Mouse (Mus musculus) gastrocnemius, postnatal 4 days (tissue): ENCODE results near the gene Cldn19. TPM values are rescaled to one million over a fixed set of nuclear protein-coding genes. Genes with fewer than 3 reads are reported as not detected.

ENCODE experiments used
- DNase-seq, 2 experiments: peaks; one replicate each; pipeline ENCODE4 v3.0.0; 2021 to 2022; ENCODE audit warnings: low spot score in 2 of 2, mixed read lengths in 2 of 2
- long read RNA-seq, 2 experiments: library from polyadenylated mRNA; stranded (forward); transcript quantifications; one replicate each; pipeline ENCODE4 v2.0.0; 2021
- total RNA-seq, 2 experiments: library from RNA; stranded (reverse); gene quantifications; 2 replicates each; pipeline ENCODE4 v1.2.3; 2021

Gene Cldn19
- 10 to 100 TPM; 15.4 to 19.0 TPM for total RNA-seq
- long read RNA-seq, experiment 1, full-length matches to known transcripts: 7 of 14 reads
- long read RNA-seq, experiment 1, partial matches to known transcripts: 0 of 14 reads
- long read RNA-seq, experiment 1, other reads (novel, unspliced or antisense): 7 of 14 reads
- long read RNA-seq, experiment 2, full-length matches to known transcripts: 3 of 3 reads
- long read RNA-seq, experiment 2, partial matches to known transcripts: 0 of 3 reads
- long read RNA-seq, experiment 2, other reads (novel, unspliced or antisense): 0 of 3 reads

DNA sequence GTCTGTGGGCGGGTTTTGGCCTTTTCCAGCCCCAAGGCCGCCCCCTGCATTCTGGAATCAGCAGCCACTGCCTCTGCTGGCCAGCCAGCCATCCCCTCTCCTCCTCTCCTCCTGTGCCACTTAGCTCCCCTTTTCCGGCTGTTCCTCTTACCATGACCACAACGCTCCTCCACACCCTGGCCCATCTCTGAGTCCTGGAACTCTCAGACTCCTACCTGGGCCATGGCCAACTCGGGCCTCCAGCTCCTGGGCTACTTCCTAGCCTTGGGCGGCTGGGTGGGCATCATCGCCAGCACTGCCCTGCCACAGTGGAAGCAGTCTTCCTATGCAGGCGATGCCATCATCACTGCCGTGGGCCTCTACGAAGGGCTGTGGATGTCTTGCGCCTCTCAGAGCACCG is at the start of gene Cldn19:
Cldn19 (plus strand) TSS at position 64 of the 400 bp plus-strand sequence.
- no peak for DNase-seq

GRCm38 (mm10) chr4:119216667-119217066 is 38.5 kb upstream of the Cldn19 start:
- no peak for DNase-seq

GRCm38 (mm10) chr4:119218169-119218568 is 37.0 kb upstream of the Cldn19 start, which contains the start of gene Tmem269:
TSS of gene Tmem269 (minus strand) at chr4:119218217.
- DNase-seq: no peak

GRCm38 (mm10) chr4:119223696-119224095 is 31.5 kb upstream of the Cldn19 start:
- DNase-seq: no peak

DNA sequence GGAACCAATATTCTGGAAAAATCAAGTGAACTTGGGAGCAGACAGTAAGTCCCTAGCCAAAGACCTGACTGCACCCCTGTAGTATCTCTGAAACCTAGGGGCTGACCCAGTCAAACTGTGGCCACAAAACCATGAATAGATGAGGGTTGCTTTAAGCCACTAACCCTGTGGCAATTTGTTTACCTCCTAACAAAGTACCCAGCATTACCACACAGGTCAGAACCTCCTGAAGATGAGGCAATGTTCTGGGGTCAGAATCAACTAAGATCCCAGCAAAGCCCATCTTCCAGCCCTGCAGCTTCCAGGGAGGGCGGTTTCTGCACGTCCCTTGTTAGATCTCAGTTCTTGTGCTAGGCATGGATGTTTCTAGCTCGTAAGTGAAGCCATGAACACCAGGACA is 30.7 kb upstream of the Cldn19 start:
- no peak for DNase-seq

- no peak for DNase-seq
Measured at GRCm38 (mm10) chr4:119225719-119226118, 29.5 kb upstream of the Cldn19 start.

GRCm38 (mm10) chr4:119226751-119227150 is 28.5 kb upstream of the Cldn19 start:
- DNase-seq: no peak

GRCm38 (mm10) chr4:119232410-119233255 is 22.6 kb upstream of the Cldn19 start, which contains the start of the genes AU022252 and P3h1:
TSS of gene AU022252 (minus strand) at chr4:119232712.
TSS of gene P3h1 (plus strand) at chr4:119232915.
- DNase-seq: peak; percentile 97 to 99

DNA sequence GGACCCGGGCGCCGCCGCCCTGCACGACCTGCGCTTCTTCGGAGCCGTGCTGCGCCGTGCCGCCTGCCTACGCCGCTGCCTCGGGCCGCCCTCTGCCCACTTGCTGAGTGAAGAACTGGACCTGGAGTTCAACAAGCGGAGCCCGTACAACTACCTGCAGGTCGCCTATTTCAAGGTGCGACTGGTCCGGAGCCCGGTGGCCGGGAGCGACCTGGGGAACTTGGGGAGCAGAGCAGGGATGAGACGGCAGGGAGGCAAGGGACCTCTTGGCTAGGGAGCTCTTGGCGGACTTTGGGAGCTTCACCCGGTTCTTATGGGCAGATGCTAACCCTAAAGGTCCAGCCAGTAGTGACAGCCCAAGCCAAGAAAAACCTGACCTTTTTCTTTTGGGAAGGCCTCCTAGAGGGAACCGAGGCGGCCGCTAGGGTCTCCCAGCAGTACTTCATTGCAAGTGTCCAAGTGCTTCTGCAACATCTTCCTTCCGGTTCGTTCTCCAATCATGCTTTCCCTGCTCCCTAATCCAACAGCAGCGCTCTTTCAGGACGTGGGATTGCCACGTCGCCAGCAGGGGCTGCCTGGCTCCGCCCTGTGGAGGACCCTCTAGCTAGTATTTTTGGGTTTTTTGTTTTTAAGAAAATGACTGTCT is 21.8 kb upstream of the Cldn19 start:
- peak in 1 of 2 experiments; percentile 52 for DNase-seq

- no peak for DNase-seq
Measured at GRCm38 (mm10) chr4:119234348-119234747, 20.9 kb upstream of the Cldn19 start.

DNA sequence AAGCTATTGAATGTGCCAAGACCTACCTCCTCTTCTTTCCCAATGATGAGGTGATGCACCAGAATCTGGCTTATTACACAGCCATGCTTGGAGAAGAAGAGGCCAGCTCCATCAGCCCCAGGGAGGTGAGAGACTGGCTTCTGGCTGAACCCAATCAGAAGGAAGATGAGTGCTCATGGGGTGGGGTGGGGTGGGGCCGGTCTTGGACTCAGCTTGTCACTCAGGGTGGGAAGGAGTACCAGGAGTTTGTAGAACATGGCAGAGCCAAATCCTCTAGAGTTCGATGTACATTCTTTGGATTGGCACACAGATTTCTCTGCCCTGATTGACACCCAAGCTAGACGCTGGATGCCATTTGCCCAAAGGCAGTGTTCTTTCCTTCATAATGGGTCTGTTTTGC is 16.6 kb upstream of the Cldn19 start:
- DNase-seq: no peak

GRCm38 (mm10) chr4:119239181-119239682 is 16.0 kb upstream of the Cldn19 start:
- DNase-seq: no peak

- no peak for DNase-seq
Measured at GRCm38 (mm10) chr4:119241664-119242063, 13.6 kb upstream of the Cldn19 start.

GRCm38 (mm10) chr4:119242571-119242970 is 12.6 kb upstream of the Cldn19 start:
- DNase-seq: no peak

- DNase-seq: no peak
Measured at GRCm38 (mm10) chr4:119244468-119245240, 10.6 kb upstream of the Cldn19 start.

DNA sequence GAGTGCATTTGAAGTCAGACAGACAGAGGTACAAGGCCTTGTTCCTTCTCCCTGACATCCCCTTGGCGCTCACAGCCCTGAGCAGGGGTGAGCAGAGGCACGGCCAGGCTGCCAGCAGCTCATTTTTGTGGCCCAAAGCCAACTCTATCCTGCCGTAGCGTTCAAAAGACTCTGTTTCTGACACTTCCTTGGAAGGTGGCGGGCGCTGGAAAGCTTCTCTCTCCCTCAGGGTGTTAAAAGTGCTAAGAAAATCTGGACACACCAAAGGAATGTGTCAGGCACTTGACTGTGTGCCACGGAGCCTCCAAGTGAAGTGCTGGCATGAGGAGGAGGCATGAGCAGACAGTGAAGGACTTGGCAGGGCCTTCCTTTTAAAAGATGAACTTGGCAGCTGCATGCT is 9.7 kb upstream of the Cldn19 start:
- no peak for DNase-seq

DNA sequence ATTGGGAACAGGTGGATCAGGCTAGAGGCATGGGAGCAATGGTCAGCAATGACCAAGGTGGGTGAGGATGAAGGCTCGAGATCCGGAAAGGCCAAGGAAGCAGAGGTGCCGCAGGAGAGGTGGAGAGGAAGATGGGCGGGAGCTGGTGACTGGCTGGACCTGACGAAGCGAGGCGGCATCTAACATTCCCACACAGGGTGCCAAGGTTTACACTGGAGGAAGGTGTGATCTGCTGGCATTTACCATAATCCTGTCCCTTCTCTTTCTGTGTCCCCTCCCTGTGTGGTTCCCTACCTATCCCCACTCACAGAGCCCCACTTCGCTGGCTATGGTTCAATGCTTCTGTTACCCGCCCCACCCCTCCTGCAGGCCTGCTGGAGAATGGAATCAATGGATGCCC is 9.3 kb upstream of the Cldn19 start:
- DNase-seq: no peak

- DNase-seq: no peak
Measured at GRCm38 (mm10) chr4:119246688-119247225, 8.5 kb upstream of the Cldn19 start.

DNA sequence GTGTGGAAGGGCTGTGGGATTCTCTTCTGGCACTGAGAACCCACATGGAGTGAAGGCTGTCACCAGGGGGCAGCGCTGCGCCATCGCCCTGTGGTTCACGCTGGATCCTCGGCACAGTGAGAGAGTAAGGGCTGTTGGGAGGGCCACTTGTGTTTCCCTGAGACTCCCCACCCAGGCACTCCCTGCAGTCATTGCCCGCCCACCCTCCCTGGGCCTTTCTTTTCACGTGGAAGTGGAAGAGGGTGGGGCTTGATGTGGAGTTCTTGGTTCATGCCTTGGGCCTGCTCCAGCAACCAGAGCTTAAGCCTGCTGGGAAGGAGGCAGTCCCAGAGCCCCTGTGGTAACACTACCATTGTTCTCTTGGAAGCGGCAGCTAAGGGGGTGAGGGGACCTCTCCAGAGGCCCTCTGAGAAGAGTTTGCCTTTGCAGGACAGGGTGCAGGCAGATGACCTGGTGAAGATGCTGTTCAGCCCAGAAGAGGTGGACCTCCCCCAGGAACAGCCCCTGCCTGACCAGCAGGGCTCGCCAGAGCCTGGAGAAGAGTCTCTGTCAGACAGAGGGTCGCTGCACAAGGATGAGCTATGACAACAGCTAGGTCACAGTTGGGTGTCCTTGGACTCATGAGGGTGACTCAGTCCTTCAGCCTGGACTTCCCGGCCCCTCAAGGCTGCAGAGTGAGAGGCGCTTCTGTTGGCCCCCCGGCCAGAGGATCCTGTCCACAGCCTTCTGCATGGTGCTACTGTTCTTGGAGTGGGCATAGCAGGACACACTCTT is 7.6 kb upstream of the Cldn19 start:
- DNase-seq: peak; percentile 53 to 74
